Mouse (Mus musculus): ENCODE measurements around the gene U2af1l4.

Gene U2af1l4

DNA sequence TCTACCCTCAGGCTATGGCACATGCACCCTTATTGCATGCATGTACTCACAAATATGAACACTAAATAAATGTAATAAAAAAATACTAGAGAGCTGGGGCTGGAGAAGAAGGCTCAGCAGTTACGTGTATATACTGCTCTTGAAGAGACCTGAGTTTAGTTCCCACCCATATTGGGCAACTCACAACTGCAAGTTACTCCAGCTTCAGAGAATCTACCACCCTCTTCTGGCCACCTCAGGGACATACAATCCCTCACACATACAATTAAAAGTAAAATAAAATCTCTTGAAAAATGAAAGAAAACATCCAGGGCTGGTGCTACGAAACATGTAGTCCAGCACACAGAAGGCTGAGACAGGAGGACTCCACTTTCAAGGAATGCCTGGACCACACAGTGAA, 51.4 kb downstream of the U2af1l4 start:
- DNase-seq, result no peak

Data from embryo, embryonic 11 days (tissue).